Mouse (Mus musculus): ENCODE data around the gene Rnf212b. TPM values are rescaled to one million over a fixed set of nuclear protein-coding genes. Genes with fewer than 3 reads are reported as not detected.
A peak's percentile ranks its signal among the peaks of the same experiment; 100 is the strongest.

The Rnf212b gene
- polyA plus RNA-seq, 1 experiment from 2014 or later = not detected

DNA sequence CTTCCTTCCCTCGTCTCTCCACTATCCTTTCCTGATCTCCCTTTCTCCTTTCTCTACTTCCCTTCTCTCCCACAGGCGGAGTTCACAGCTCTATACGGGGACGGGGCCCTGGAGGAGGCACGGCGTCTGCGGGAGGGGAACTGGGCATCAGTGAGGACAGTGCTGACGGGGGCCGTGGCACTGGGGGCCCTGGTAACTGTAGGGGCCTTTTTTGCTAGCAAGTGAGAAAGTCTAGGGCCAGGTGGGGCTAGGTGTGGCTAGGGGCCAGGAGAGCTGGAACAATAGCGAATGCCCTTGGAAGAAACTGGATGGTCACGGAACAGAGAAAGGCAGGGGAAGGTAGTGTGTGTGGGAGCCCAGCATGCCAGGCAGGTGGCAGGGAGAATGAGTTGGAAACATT, 71.4 kb downstream of the Rnf212b start:
- Histone ChIP-seq H3K27me3 (ENCODE audit: control insufficient read depth, insufficient read depth, low read length) (no peaks in the 10 kb centered on the region), H3K4me1 (ENCODE audit: control insufficient read depth in 2 of 2, insufficient read depth in 2 of 2, low read length in 2 of 2) (peaks cover 6 to 19% of the 10 kb centered on the region in 2 experiments), H3K4me2 (ENCODE audit: low read length) (no peak overlapping the region), H3K36me3 (ENCODE audit: control insufficient read depth, insufficient read depth, low read length) (peaks cover 27% of the 10 kb centered on the region), H3K4me3 (ENCODE audit: control insufficient read depth in 1 of 2, insufficient read depth in 1 of 2, low read depth in 1 of 2, low read length in 2 of 2) (no peak overlapping the region), H3K9me3 (ENCODE audit: control insufficient read depth, low read length) (no peaks in the 10 kb centered on the region), H3K27ac (replicated peaks in 1 of 2; ENCODE audit: control insufficient read depth in 1 of 2, insufficient read depth in 1 of 2, low read depth in 2 of 2, low read length in 2 of 2) (no peak overlapping the region), H3K9ac (ENCODE audit: low read length) (no peak overlapping the region)
- WGBS = 88% methylated on average over 11 of the region's 11 CpGs
- ATAC-seq (ENCODE audit: insufficient number of reproducible peaks, insufficient read depth, low FRiP score, low read depth) = no peak

DNA sequence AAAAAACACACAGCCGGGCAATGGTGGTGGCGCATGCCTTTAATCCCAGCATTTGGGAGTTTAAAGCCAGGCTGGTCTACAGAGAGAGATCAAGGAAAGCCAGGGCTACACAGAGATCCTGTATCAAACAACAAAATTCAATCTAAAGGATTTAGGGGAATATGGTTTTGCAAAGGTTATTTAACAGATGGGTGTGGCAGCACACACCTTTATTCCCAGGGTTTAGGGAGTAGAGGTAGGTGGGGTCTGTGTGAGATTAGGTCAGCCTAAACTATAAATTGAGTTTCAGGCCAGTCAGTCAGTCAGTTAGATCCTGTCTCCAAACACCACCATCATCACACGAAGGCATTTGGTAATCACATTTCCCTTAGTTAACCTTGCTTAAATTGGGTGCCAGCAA, 78.3 kb downstream of the Rnf212b start, which contains the start of gene Pabpn1:
TSS of gene Pabpn1 (plus strand) at position 301 of the 400 bp plus-strand sequence.
- peaks cover 5 to 24% of the 10 kb centered on the region in 2 experiments for H3K4me1 ChIP-seq (ENCODE audit: control insufficient read depth in 2 of 2, insufficient read depth in 2 of 2, low read length in 2 of 2)
- H3K9ac ChIP-seq (ENCODE audit: low read length) = peak within 1 kb of the TSS; percentile 65
- H3K27ac ChIP-seq (replicated peaks in 1 of 2; ENCODE audit: control insufficient read depth in 1 of 2, insufficient read depth in 1 of 2, low read depth in 2 of 2, low read length in 2 of 2) = peak within 1 kb of the TSS; percentile 82 to 83
- peak within 1 kb of the TSS; percentile 44 to 52; a peak in 3 of 4 replicates for H3K4me3 ChIP-seq (ENCODE audit: control insufficient read depth in 1 of 2, insufficient read depth in 1 of 2, low read depth in 1 of 2, low read length in 2 of 2)
- H3K4me2 ChIP-seq (ENCODE audit: low read length) = peak within 1 kb of the TSS; percentile 62
- no peaks in the 10 kb centered on the region for H3K27me3 ChIP-seq (ENCODE audit: control insufficient read depth, insufficient read depth, low read length)
- no peaks in the 10 kb centered on the region for H3K9me3 ChIP-seq (ENCODE audit: control insufficient read depth, low read length)
- WGBS = 88% methylated on average over 3 of the region's 3 CpGs
- ATAC-seq (ENCODE audit: insufficient number of reproducible peaks, insufficient read depth, low FRiP score, low read depth) = no peak
- H3K36me3 ChIP-seq (ENCODE audit: control insufficient read depth, insufficient read depth, low read length) = peaks cover 20% of the 10 kb centered on the region

DNA sequence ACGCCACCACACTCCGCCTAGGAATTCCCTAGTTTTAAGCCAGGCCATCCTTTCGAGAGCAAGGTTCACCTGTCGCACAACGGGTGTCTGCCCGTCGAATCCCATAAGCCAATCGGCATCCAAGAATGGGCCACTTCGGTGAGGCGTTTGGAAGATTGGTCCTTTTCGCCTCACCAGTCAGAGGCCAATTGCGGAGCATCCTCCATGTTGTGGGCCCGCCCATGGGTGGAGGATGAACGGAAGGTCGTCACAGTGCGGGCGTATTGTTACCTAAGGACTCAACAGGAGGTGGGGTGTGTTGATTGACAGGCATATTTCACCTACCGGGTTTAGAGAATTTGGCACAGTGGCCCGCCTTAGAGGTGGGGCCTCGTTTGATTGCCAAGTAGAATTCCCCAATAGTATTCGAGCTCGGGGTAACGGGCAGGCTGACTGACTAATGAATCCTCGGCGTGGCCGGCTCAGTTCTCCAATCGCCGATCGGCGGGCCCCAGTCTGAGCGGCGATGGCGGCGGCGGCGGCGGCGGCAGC, 79.8 kb downstream of the Rnf212b start:
- Histone ChIP-seq H3K9me3 (ENCODE audit: control insufficient read depth, low read length) (no peaks in the 10 kb centered on the region), H3K27me3 (ENCODE audit: control insufficient read depth, insufficient read depth, low read length) (no peaks in the 10 kb centered on the region), H3K4me2 (ENCODE audit: low read length) (peak overlapping the region; percentile 62), H3K4me1 (ENCODE audit: control insufficient read depth in 2 of 2, insufficient read depth in 2 of 2, low read length in 2 of 2) (peaks cover 6 to 25% of the 10 kb centered on the region in 2 experiments), H3K36me3 (ENCODE audit: control insufficient read depth, insufficient read depth, low read length) (peaks cover 35% of the 10 kb centered on the region), H3K9ac (ENCODE audit: low read length) (peak overlapping the region; percentile 100), H3K4me3 (ENCODE audit: control insufficient read depth in 1 of 2, insufficient read depth in 1 of 2, low read depth in 1 of 2, low read length in 2 of 2) (peak overlapping the region; percentile 64 to 98), H3K27ac (replicated peaks in 1 of 2; ENCODE audit: control insufficient read depth in 1 of 2, insufficient read depth in 1 of 2, low read depth in 2 of 2, low read length in 2 of 2) (peak overlapping the region; percentile 83 to 97)
- ATAC-seq (ENCODE audit: insufficient number of reproducible peaks, insufficient read depth, low FRiP score, low read depth) = peak; percentile 98
- WGBS = under 1% methylated on average over 34 of the region's 38 CpGs

DNA sequence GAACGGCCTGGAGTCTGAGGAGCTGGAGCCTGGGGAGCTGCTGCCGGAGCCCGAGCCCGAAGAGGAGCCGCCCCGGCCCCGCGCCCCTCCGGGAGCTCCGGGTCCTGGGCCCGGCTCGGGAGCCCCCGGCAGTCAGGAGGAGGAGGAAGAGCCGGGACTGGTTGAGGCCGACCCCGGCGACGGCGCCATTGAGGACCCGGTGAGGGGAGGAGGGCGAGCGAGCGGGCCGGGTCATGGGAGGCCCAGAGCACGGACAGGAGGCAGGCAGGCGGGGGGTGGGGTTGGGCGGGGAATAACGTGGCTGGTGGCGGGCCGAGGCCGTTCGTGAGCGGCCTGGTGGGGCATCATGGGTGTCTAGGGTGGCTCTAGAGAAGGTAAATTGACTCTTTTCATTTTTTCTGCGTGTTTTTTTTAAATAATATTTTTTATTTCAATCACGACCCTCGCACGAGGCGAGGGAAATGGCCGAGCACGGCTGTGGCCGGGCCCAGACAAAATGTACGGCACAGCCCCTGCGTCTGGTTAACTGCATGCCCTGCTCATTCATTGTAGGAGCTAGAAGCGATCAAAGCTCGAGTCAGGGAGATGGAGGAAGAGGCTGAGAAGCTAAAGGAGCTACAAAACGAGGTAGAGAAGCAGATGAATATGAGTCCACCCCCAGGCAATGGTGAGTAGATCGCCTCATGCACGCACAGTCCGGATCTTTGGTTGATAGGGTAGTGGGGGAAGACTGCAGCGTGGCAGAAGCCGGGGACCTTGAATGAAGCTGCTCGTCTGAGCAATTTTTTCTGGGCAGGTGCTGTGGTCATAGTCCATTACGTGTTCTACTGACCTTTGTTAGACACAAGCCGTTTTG, 80.6 kb downstream of the Rnf212b start:
- Histone ChIP-seq H3K4me2 (ENCODE audit: low read length) (peak overlapping the region; percentile 75), H3K27me3 (ENCODE audit: control insufficient read depth, insufficient read depth, low read length) (no peaks in the 10 kb centered on the region), H3K36me3 (ENCODE audit: control insufficient read depth, insufficient read depth, low read length) (peaks cover 41% of the 10 kb centered on the region), H3K4me3 (ENCODE audit: control insufficient read depth in 1 of 2, insufficient read depth in 1 of 2, low read depth in 1 of 2, low read length in 2 of 2) (peak overlapping the region; percentile 64 to 98), H3K9me3 (ENCODE audit: control insufficient read depth, low read length) (no peaks in the 10 kb centered on the region), H3K4me1 (ENCODE audit: control insufficient read depth in 2 of 2, insufficient read depth in 2 of 2, low read length in 2 of 2) (peaks cover 6 to 25% of the 10 kb centered on the region in 2 experiments), H3K9ac (ENCODE audit: low read length) (peak overlapping the region; percentile 100), H3K27ac (replicated peaks in 1 of 2; ENCODE audit: control insufficient read depth in 1 of 2, insufficient read depth in 1 of 2, low read depth in 2 of 2, low read length in 2 of 2) (peak overlapping the region; percentile 71 to 97)
- peak; percentile 66 for ATAC-seq (ENCODE audit: insufficient number of reproducible peaks, insufficient read depth, low FRiP score, low read depth)
- WGBS = under 1% methylated on average over 43 of the region's 54 CpGs

DNA sequence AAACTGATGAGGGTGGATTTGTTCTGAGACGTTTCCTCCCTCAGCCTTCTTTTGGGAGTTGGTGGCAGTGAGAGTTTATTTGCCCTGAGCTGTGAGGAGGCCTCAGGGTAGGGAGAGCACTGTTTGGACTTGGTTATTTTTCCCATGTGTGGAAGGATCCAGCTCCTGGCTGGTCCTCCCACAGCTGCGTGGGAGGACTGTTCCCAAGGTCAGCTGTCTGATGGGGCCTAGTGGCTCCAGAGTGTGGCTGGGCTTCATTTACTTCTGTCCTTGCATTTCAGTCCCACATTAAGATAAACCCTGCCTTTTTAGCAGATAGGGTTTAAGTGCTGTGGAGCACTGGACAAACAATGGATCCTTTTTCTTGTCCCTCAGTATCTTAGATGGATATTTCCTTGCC, 83.5 kb downstream of the Rnf212b start:
- H3K4me1 ChIP-seq (ENCODE audit: control insufficient read depth in 2 of 2, insufficient read depth in 2 of 2, low read length in 2 of 2) = peaks cover 6 to 22% of the 10 kb centered on the region in 2 experiments
- H3K36me3 ChIP-seq (ENCODE audit: control insufficient read depth, insufficient read depth, low read length) = peaks cover 41% of the 10 kb centered on the region
- H3K27ac ChIP-seq (replicated peaks in 1 of 2; ENCODE audit: control insufficient read depth in 1 of 2, insufficient read depth in 1 of 2, low read depth in 2 of 2, low read length in 2 of 2) = peak overlapping the region; percentile 5 to 20; a peak in 1 of 4 replicates
- no peak for ATAC-seq (ENCODE audit: insufficient number of reproducible peaks, insufficient read depth, low FRiP score, low read depth)
- H3K4me3 ChIP-seq (ENCODE audit: control insufficient read depth in 1 of 2, insufficient read depth in 1 of 2, low read depth in 1 of 2, low read length in 2 of 2) = no peak overlapping the region
- WGBS = 24% methylated on average over 2 of the region's 2 CpGs
- no peak overlapping the region for H3K4me2 ChIP-seq (ENCODE audit: low read length)
- H3K27me3 ChIP-seq (ENCODE audit: control insufficient read depth, insufficient read depth, low read length) = no peaks in the 10 kb centered on the region
- H3K9ac ChIP-seq (ENCODE audit: low read length) = peak overlapping the region; percentile 32; the same call in 1 of the 2 replicates
- H3K9me3 ChIP-seq (ENCODE audit: control insufficient read depth, low read length) = no peaks in the 10 kb centered on the region

DNA sequence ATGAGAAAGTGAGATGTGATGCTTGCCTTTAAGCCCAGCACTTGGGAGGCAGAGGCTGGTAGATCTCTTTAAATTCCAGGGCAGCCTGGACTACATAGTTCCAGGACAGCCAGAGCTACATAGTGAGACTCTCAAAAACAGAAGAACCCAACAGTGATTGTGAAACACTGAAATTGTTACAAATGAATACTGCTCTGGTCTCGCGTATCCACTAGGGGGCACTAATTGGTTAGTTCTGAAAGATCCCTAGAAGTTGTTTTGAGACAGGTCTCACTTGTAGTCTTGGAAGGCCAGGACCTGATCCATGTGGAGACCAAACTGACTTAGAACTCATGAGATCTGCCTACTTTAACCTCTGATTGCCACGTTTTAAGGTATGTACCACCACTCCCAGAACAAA, 86.4 kb downstream of the Rnf212b start:
- Histone ChIP-seq H3K9ac (ENCODE audit: low read length) (no peak overlapping the region), H3K4me1 (ENCODE audit: control insufficient read depth in 2 of 2, insufficient read depth in 2 of 2, low read length in 2 of 2) (peaks cover 3 to 21% of the 10 kb centered on the region in 2 experiments; a peak in 3 of 4 replicates), H3K4me2 (ENCODE audit: low read length) (no peak overlapping the region), H3K27me3 (ENCODE audit: control insufficient read depth, insufficient read depth, low read length) (no peaks in the 10 kb centered on the region), H3K27ac (replicated peaks in 1 of 2; ENCODE audit: control insufficient read depth in 1 of 2, insufficient read depth in 1 of 2, low read depth in 2 of 2, low read length in 2 of 2) (no peak overlapping the region), H3K4me3 (ENCODE audit: control insufficient read depth in 1 of 2, insufficient read depth in 1 of 2, low read depth in 1 of 2, low read length in 2 of 2) (no peak overlapping the region), H3K36me3 (ENCODE audit: control insufficient read depth, insufficient read depth, low read length) (peaks cover 43% of the 10 kb centered on the region), H3K9me3 (ENCODE audit: control insufficient read depth, low read length) (no peaks in the 10 kb centered on the region)
- under 1% methylated on average over 3 of the region's 3 CpGs for WGBS
- ATAC-seq (ENCODE audit: insufficient number of reproducible peaks, insufficient read depth, low FRiP score, low read depth) = no peak

DNA sequence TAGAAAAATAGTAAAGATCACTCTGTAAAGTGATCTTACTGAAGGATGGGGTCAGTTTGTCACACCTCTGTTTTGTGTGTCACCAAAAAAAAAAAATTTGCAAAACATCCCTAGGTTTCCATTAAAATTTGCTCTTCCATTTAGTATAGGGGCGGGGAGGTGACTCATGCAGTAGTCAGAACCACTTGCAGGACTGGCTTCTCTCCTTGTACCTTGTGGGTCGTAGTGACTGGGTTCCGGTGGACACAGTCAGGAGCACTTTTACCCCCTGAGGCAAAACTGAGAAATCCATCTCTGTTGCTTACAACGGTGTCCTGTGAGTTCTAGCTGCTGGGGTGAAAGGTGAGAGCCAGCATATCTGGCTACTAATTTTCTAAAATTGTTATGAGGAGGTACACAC, 89.7 kb downstream of the Rnf212b start:
- no peaks in the 10 kb centered on the region for H3K9me3 ChIP-seq (ENCODE audit: control insufficient read depth, low read length)
- no peak overlapping the region for H3K27ac ChIP-seq (replicated peaks in 1 of 2; ENCODE audit: control insufficient read depth in 1 of 2, insufficient read depth in 1 of 2, low read depth in 2 of 2, low read length in 2 of 2)
- H3K27me3 ChIP-seq (ENCODE audit: control insufficient read depth, insufficient read depth, low read length) = no peaks in the 10 kb centered on the region
- 0 out of 4 replicates have a peak, but pooled peaks cover 0 to 8% of the 10 kb centered on the region in 2 experiments for H3K4me1 ChIP-seq (ENCODE audit: control insufficient read depth in 2 of 2, insufficient read depth in 2 of 2, low read length in 2 of 2)
- ATAC-seq (ENCODE audit: insufficient number of reproducible peaks, insufficient read depth, low FRiP score, low read depth) = no peak
- 91% methylated on average over 4 of the region's 4 CpGs for WGBS
- H3K4me3 ChIP-seq (ENCODE audit: control insufficient read depth in 1 of 2, insufficient read depth in 1 of 2, low read depth in 1 of 2, low read length in 2 of 2) = no peak overlapping the region
- H3K36me3 ChIP-seq (ENCODE audit: control insufficient read depth, insufficient read depth, low read length) = peaks cover 38% of the 10 kb centered on the region
- H3K9ac ChIP-seq (ENCODE audit: low read length) = no peak overlapping the region
- H3K4me2 ChIP-seq (ENCODE audit: low read length) = no peak overlapping the region

Data from heart, embryonic 14.5 days (tissue).